Mouse (Mus musculus) liver, adult 2 months (tissue): Measurements from ENCODE around the gene Nrxn3. TPM values are rescaled to one million over a fixed set of nuclear protein-coding genes. Genes with fewer than 3 reads are reported as not detected.

Experiments used
- DNase-seq: peaks from one replicate; pipeline ENCODE4 v3.0.0-alpha.2; 2011; ENCODE audit warnings: low read depth, low spot score; ENCODE audit errors: extremely low read depth
- H3K27ac ChIP-seq: fragments of 200-500 bp; replicated peaks from 2 replicates; pipeline ENCODE4 v1.5.1; 2012; ENCODE audit warnings: low read depth, mild to moderate bottlenecking, control low read depth, inconsistent platforms, low read length; ENCODE audit not compliant: insufficient read depth
- H3K27me3 ChIP-seq: fragments of 200-500 bp; 2 replicates; pipeline ENCODE4 v1.6.1; 2012; ENCODE audit warnings: mild to moderate bottlenecking, moderate library complexity, low read length, inconsistent platforms; ENCODE audit not compliant: control insufficient read depth, insufficient read depth
- H3K36me3 ChIP-seq: fragments of 200-500 bp; 2 replicates; pipeline ENCODE4 v1.6.1; 2012; ENCODE audit warnings: low read length, inconsistent platforms; ENCODE audit not compliant: control insufficient read depth, insufficient read depth
- H3K4me1 ChIP-seq: fragments of 200-500 bp; 2 replicates; pipeline ENCODE4 v1.6.1; 2011; ENCODE audit warnings: low read length; ENCODE audit not compliant: control insufficient read depth, insufficient read depth
- H3K4me3 ChIP-seq: fragments of 200-500 bp; 2 replicates; pipeline ENCODE4 v1.5.1; 2011; ENCODE audit warnings: low read depth, mild to moderate bottlenecking, control low read depth, low read length, moderate library complexity; ENCODE audit not compliant: insufficient read depth
- H3K79me2 ChIP-seq: fragments of 200-500 bp; 2 replicates; pipeline ENCODE4 v1.6.1; 2012; ENCODE audit warnings: inconsistent platforms, mild to moderate bottlenecking, low read length, moderate library complexity; ENCODE audit not compliant: control insufficient read depth, insufficient read depth
- H3K9ac ChIP-seq: fragments of 200-500 bp; 2 replicates; pipeline ENCODE4 v1.6.1; 2012; ENCODE audit warnings: low read depth, mild to moderate bottlenecking, control low read depth, inconsistent platforms, low read length
- CTCF ChIP-seq: fragments of 200-500 bp; IDR thresholded peaks from 2 replicates; pipeline ENCODE4 v1.5.1; 2011; ENCODE audit warnings: low read depth, low read length, control low read depth
- POLR2A ChIP-seq: fragments of 200-500 bp; IDR thresholded peaks from 2 replicates; pipeline ENCODE4 v1.6.1; 2011; ENCODE audit warnings: low read length, control low read depth; ENCODE audit not compliant: insufficient read depth; ENCODE audit errors: extremely low read depth
- WGBS: fragments of 180-500 bp; shearing (Covaris S2); methylation state at CpG from one replicate; pipeline ENCODE4 v1.1.7; 2018; 5-methylcytosine and 5-hydroxymethylcytosine counted together
- polyA plus RNA-seq: library from polyadenylated mRNA; depleted of rRNA; stranded (reverse); fragments of >200 nt; gene quantifications from 2 replicates; pipeline ENCODE4 v1.2.3, GENCODE M21; 2012
- total RNA-seq: library from RNA; depleted of rRNA; stranded (reverse); fragments of >200 nt; gene quantifications from 2 replicates; pipeline ENCODE4 v1.2.3, GENCODE M21; 2014

Nrxn3 gene
- total and polyA plus RNA-seq, 2 experiments, result 0.18 to 0.31 TPM

DNA sequence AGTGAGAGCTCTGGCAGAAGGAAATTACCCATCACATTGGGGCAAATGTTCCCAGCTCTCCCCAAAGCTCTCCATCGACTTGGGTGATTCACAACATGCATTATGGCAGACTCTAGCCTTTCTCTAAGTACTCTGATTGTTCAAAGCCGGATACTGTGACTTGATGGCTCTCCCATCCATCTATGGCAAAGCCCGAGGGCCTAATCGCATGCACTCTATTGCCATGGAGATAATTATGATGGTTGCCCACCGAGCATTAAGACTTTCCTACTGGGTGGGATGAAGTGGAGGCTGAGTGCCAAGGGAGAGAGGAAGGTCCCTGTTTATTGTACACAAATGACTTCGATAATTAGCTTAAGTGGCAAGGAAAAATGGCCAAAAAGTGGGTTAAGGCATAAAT, 793.4 kb downstream of the Nrxn3 start:
- H3K27me3 ChIP-seq, result no peaks in the 10 kb centered on the region
- TF ChIP-seq POLR2A (no peak), CTCF (no peak)
- H3K79me2 ChIP-seq, result no peaks in the 10 kb centered on the region
- H3K27ac ChIP-seq, result no peak overlapping the region
- no peaks in the 10 kb centered on the region for H3K36me3 ChIP-seq
- no peaks in the 10 kb centered on the region for H3K4me1 ChIP-seq
- WGBS, result 72% methylated on average over 6 of the region's 6 CpGs
- no peak overlapping the region for H3K9ac ChIP-seq
- H3K4me3 ChIP-seq, result no peak overlapping the region
- no peak for DNase-seq

GRCm38 (mm10) chr12:89530679-89531350, 808.1 kb downstream of the Nrxn3 start:
- Histone ChIP-seq H3K4me1 (no peaks in the 10 kb centered on the region), H3K9ac (no peak overlapping the region), H3K27me3 (no peaks in the 10 kb centered on the region), H3K4me3 (no peak overlapping the region), H3K79me2 (no peaks in the 10 kb centered on the region), H3K36me3 (no peaks in the 10 kb centered on the region), H3K27ac (no peak overlapping the region)
- TF ChIP-seq POLR2A (no peak), CTCF (no peak)
- WGBS, result 19% methylated on average over 4 of the region's 4 CpGs
- no peak for DNase-seq

DNA sequence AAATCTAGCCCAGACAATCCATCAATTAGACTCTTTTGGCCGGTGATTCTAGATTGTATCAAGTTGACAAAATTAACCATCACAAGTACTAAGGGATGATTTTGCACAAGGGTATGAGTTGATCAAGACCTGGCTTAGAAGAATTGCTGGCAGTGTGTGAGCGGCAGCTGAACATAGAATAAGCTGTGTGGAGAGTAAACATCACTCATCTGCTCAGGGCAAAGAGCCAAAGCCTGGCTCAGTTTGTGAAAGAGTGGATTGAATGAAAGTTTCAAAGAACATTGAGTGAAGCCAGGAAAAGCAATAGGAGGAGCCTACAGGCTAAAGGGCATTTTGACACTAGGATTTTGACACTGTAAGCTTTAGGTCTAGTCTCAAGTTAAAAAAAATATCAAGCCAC, 828.6 kb downstream of the Nrxn3 start:
- H3K9ac ChIP-seq, result no peak overlapping the region
- peak; percentile 41 for DNase-seq
- no peaks in the 10 kb centered on the region for H3K27me3 ChIP-seq
- TF ChIP-seq CTCF, result no peak
- TF ChIP-seq POLR2A, result no peak
- H3K79me2 ChIP-seq, result no peaks in the 10 kb centered on the region
- 57% methylated on average over 2 of the region's 2 CpGs for WGBS
- H3K4me3 ChIP-seq, result no peak overlapping the region
- no peak overlapping the region for H3K27ac ChIP-seq
- H3K4me1 ChIP-seq, result no peaks in the 10 kb centered on the region
- no peaks in the 10 kb centered on the region for H3K36me3 ChIP-seq

DNA sequence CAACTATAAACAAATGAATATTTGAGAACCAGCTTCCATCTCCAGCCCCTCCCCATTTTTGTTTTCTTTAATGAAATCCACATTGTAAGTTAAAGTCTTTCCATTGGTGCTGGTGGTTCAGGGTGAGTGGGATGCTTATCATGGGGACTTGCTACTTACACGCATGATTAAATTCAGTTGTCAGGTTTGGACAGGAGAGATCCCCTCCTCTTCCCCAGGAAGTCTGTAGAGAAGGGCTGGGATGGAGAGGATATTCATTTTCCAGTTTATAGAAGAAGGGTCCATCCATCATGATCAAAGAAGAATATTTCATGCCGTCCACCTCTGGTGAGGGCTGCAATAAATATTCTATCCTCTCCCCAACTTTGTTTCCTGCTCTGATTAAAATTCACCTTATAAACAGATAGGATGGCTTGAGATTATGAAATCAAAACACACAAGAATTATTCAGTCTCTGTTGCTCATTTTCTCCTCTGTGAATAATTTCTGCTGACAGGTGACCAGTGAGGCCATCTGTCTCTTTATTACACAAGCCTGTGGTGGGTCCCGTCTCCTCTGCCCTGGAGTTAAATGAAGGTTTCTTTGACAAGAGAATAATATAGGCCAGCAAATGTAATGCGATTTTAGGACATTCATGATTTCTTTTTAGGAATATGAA, 830.7 kb downstream of the Nrxn3 start:
- H3K4me1 ChIP-seq, result no peaks in the 10 kb centered on the region
- no peak overlapping the region for H3K4me3 ChIP-seq
- no peak for TF ChIP-seq CTCF
- no peak for TF ChIP-seq POLR2A
- no peaks in the 10 kb centered on the region for H3K36me3 ChIP-seq
- no peak overlapping the region for H3K9ac ChIP-seq
- no peaks in the 10 kb centered on the region for H3K79me2 ChIP-seq
- no peaks in the 10 kb centered on the region for H3K27me3 ChIP-seq
- DNase-seq, result no peak
- 67% methylated on average over 4 of the region's 4 CpGs for WGBS
- no peak overlapping the region for H3K27ac ChIP-seq

DNA sequence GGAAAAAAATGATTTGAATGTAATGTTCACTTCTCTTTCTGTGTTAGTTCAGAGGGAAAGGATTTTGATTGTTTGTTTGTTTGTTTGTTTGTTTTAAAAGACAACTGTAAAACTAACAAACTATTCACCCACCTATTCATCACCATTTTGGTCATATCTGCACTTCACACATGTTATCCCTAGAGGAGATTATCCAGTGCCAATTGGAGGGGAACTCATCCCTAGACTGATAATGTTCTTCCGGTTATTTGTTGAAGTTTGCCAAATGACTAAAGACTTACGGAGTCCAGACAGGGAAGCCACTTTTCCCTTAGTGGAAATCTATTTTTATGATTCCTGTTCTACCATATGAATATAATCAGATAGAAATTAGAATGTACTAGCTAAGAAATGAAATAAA, 831.5 kb downstream of the Nrxn3 start:
- no peaks in the 10 kb centered on the region for H3K79me2 ChIP-seq

DNA sequence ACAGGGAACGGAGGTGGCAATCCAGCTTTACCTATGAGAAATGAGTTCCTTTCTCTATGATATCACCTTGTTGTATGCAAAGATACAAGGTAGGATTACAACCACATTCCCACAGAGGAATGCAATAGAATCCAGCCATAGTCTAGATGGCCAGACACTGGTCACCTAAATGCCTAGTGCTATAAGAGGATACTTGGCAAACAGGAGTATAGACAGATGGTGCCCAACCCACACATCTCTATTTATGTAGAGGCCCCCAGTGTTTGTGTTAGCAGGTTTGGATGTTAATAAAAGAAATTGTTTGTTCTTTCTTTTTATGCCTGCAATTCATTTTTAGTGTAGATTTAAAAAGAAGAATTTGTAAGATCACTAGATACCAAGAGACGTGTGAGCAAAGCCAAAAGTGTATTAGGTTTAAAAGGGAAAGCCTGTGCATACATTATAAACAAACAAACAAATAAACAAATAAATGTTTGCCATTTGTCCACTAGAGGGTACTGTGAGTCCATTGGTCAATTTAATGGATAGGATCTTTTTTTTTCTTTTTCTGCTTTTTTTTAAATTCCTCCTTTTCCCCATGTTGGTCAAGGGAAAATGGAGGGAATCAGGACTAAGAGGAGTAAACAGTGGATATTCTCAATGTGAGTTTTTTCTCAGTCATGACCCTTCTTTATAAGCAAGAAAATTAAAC, 832.2 kb downstream of the Nrxn3 start:
- Histone ChIP-seq H3K36me3 (no peaks in the 10 kb centered on the region), H3K4me3 (no peak overlapping the region), H3K27ac (no peak overlapping the region), H3K4me1 (no peaks in the 10 kb centered on the region), H3K27me3 (no peaks in the 10 kb centered on the region), H3K79me2 (no peaks in the 10 kb centered on the region), H3K9ac (no peak overlapping the region)
- DNase-seq, result no peak
- 51% methylated on average over 2 of the region's 2 CpGs for WGBS
- TF ChIP-seq POLR2A (no peak), CTCF (no peak)

More for the DNA sequence above, 831.5 kb downstream of the Nrxn3 start:
- 71% methylated on average over 2 of the region's 2 CpGs for WGBS
- no peak overlapping the region for H3K4me3 ChIP-seq
- no peak for DNase-seq
- H3K27ac ChIP-seq, result no peak overlapping the region
- H3K36me3 ChIP-seq, result no peaks in the 10 kb centered on the region
- no peak overlapping the region for H3K9ac ChIP-seq
- H3K4me1 ChIP-seq, result no peaks in the 10 kb centered on the region
- no peak for TF ChIP-seq POLR2A
- no peak for TF ChIP-seq CTCF
- no peaks in the 10 kb centered on the region for H3K27me3 ChIP-seq
